Mouse (Mus musculus) duodenum, adult 2 months (tissue): ENCODE data around the gene Mall. TPM values are rescaled to one million over a fixed set of nuclear protein-coding genes. Genes with fewer than 3 reads are reported as not detected.

ENCODE experiments used
- polyA plus RNA-seq: library from polyadenylated mRNA; depleted of rRNA; stranded (reverse); fragments of >200 nt; gene quantifications from 2 replicates; pipeline ENCODE4 v1.2.3, GENCODE M21; 2012; ENCODE audit warnings: low replicate concordance; rRNA removed

The Mall gene
- 254 and 463 TPM in 2 replicates for polyA plus RNA-seq

DNA sequence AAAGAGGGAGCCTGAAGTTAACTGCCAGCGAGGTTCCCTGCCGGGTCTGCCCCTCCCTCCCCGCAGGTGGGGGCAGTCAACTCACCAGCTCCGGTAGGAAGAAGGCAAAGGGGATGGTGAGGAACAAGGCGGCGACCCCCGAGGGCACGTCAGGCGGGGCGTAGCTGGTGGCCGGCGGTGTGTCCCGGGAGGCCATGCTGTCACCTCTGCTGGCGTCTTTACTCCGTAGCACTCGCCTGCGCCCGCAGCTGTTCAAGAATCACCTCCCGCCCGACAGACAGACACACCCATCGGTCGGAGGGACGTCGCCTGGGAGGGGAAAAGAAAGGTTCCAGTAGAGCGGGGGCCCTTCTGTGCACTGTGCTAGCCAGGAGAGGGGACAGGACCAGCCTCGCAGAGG lies at the start of gene Mall:
Gene Mall (minus strand): TSS at position 262 of the 400 bp plus-strand sequence.

DNA sequence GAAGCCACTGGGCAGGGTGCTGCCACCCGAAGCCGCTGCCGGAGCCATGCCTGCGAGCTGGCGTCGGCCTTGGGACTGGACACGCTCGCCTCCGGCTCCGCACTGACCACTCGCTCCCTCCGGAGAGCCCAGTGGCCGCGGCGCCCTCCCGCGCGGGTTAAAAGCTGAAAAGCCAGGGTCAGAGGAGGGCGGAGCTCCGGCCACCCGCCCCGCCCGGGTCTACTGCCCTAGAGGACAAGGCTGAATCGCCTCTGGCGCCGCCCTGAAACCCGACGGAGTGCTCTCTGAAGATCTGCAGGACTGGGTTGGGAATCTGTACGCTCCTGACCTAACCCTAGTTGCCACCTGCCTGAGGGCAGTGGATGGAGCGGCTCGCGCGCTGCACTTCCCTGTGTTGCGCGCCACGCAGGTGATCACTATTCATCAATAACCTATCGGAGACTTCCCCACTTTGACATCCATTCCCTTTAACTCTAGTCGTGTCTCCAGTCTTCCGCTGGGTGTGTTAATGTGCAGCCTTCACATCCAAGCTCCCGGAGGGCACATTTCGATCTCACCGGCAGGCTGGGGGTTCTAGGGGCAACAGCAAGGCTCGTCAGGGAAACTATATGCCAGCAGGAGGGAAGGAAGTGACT lies 73.5 kb downstream of the Mall start, which contains the start of gene Mal:
Gene Mal (minus strand): TSS at position 610 of the 635 bp plus-strand sequence.

Other genes with a start within 250 kb of the Mall start
- gene Kcnip3, start 207.8 kb downstream of the Mall start, polyA plus RNA-seq = 1.1 and 1.4 TPM in 2 replicates
- gene Prom2, start 188.5 kb downstream of the Mall start, polyA plus RNA-seq = 0.02 and 0.83 TPM in 2 replicates
- gene Zfp661, start 142.8 kb downstream of the Mall start, polyA plus RNA-seq = 0.47 and 0.92 TPM in 2 replicates
- gene Mrps5, start 142.7 kb downstream of the Mall start, polyA plus RNA-seq = 32.2 and 37.8 TPM in 2 replicates
- gene Mal, start 73.2 kb downstream of the Mall start, polyA plus RNA-seq = 0.27 and 9.9 TPM in 2 replicates
- 1.2 and 1.7 TPM in 2 replicates for gene Nphp1, start 59.0 kb upstream of the Mall start, polyA plus RNA-seq
- 23.0 and 68.3 TPM in 2 replicates for gene Mtln, start 62.6 kb upstream of the Mall start, polyA plus RNA-seq
- gene Bub1, start 101.9 kb upstream of the Mall start, polyA plus RNA-seq = 0.13 and 0.44 TPM in 2 replicates
- 0.25 TPM in 1 of 2 replicates, not detected in the other for gene Acoxl, start 108.9 kb upstream of the Mall start, polyA plus RNA-seq